Mouse (Mus musculus): ENCODE data around the gene Ssbp3.

- TF ChIP-seq CTCF (IDR thresholded peaks at IDR 0.05; ENCODE audit: extremely low read depth, insufficient read depth, insufficient read length, insufficient replicate concordance) (no peak), POLR2A (IDR thresholded peaks at IDR 0.05; ENCODE audit: low read depth, low read length) (no peak)
Measured at GRCm38 (mm10) chr4:107008161-107008560, 97.7 kb downstream of the Ssbp3 start.

All from spleen, adult 2 months (tissue).